Mouse (Mus musculus): ENCODE data around the gene Igsf21.

The Igsf21 gene

DNA sequence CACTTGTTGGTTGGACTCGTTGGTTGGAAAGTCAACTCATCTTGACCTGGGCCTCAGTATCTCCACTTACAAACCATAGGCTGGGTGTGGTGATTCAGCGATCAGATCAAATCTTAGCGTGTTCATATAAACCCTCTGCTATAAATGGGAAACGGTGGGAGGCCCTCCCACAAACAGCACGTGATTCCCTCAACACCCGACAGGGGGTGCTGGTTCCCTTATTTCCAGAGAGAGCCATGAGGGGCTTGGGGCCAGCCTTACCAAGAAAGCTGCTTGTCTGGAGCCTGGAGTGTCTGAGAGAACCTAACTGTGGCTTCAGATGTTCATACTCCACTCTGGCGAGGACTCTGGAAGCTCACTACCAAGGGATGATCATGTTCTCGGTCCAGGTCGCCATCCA is 106.1 kb downstream of the Igsf21 start:
- DNase-seq: no peak

DNA sequence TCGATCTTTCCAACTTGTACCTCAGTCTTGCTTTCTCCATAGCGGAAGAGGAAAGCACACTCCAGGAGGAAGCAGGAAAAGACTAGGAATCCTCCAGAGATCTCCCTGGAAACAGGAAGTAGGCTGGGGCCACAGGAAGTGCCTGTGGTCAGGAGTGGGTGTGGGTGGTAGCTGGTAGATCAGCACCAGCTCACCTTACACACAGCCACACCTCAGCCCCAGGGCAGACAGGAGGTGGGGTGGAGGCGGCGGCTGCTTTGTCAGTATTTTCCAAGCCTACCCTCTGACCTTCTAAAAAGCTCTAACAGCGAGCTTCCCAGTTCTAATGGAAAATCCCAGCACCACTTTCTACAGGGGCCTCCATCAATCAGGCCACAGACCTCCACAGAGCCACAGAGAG is 107.7 kb downstream of the Igsf21 start:
- no peak for DNase-seq

- DNase-seq: no peak
Measured at GRCm38 (mm10) chr4:140131625-140132321, 114.8 kb downstream of the Igsf21 start.

DNA sequence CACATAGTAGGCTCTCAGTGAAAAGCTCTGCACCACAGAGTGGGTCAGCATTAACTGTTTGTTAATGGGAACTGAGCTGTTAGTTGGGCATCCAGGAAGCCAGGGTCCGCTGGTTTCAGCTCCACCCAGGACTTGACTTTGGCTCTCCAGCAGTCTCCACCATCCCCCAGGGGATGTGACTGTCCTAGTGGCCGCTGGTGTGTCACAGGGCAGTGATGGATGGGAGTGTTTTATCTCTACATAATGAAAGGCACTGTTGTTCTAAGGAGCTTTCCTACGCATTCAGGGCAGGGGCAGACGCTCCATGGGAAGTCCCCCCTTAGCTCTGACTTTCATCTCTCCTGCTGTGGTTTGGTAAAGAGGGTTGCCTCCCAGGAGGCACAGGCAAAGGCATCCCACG is 115.4 kb downstream of the Igsf21 start:
- DNase-seq: no peak

- no peak for DNase-seq
Measured at GRCm38 (mm10) chr4:140129553-140130275, 116.9 kb downstream of the Igsf21 start.

DNA sequence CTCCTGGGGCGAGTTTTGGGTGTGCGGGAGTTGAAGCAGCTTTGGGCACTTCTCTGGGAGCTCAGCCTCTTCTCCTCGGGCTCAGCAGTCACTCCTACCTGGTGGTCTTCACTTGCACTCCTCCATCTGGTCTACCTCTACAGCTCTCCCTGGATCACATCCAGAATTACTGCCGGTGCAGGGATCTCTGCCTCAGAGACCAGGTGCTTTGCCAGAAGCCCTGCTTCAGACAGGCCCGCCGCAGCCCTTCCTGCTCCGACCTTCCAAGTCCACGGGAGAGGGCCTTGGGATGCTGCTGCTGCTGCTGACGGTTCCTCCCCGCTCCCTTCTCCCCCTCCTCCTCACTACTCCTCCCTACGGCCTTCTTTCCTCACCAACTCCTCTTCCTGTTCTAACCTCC is 118.5 kb downstream of the Igsf21 start:
- DNase-seq: no peak

DNA sequence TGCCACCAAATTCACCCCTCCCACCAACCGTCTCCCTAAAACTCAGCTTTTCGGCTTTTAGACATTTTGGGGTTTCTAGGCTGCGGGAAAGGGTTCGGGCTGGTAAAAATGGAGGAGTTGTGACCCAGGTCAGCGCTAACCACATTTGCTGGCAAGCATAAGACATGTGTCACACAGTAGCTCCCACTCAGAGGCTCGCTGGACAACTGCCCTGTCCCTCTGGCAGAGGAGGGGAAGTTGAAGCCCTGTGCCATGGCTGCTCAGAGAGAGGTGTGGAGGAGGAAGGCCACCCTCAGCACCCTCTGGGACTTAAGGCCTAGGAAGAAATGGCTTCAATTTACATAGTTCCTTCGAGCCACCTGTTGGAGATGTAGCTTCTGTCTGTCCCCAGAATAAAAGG is 120.8 kb downstream of the Igsf21 start:
- no peak for DNase-seq

DNA sequence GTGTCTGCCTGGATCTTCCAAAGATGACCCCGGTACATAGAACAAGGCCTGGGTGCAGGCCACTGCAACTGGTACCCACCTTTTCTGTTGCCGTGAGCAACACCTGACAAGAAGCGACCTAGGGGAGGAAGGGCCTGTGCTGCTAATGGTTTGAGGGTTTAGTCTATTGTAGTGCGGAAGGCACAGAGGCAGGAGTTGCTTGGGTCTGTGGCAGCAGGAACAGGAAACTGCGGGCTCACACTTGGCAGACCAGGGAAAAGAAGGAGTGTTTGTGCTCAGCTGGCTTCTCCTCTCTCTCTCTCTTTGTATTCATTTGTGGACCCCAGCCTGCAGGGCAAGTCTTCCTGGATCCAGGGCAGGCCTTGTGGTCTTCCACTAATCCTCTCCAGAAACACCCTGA is 124.0 kb downstream of the Igsf21 start:
- DNase-seq: no peak

DNA sequence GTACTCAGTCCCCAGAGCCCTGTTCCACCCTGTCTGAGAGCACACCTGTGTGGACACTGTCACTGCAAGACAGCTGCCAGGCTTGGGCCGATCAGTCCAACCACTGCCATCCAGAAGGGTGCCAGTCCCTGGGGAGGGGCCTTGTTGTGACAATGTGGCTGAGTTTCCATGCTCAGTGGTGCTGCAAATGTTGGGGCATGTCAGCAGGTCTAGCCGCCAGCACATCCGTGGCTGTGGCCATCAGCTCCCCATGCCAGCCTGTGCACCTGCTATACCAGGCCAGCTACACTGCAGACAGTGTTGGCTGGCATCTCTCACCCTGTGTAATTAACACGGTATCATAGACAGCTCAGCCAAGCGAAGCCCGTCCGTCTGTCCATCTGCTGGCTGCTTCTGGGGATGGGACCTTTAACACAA is 129.3 kb downstream of the Igsf21 start:
- DNase-seq: no peak

DNA sequence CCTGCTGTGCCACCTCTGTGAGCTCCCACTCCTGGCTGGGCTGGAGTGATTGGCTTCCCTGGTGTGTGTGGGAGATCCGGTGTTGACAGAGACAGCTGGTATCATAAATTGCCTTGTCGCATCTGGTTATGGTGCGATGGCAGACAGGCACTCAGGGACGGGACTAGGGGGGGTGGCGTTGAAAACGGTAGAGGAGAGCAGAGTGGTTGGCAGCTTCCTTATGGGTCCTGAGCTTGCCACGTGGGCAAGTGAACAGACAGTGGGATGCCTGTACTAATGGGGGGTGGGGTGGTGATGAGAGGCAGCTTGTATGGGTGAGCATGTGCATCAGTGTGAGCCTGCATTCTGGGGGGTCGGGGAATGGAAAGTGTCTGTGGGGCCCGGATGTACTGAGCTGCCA is 130.8 kb downstream of the Igsf21 start:
- no peak for DNase-seq

- DNase-seq: no peak
Measured at GRCm38 (mm10) chr4:140115053-140115452, 131.5 kb downstream of the Igsf21 start.

GRCm38 (mm10) chr4:140113690-140114475 is 132.7 kb downstream of the Igsf21 start:
- no peak for DNase-seq

DNA sequence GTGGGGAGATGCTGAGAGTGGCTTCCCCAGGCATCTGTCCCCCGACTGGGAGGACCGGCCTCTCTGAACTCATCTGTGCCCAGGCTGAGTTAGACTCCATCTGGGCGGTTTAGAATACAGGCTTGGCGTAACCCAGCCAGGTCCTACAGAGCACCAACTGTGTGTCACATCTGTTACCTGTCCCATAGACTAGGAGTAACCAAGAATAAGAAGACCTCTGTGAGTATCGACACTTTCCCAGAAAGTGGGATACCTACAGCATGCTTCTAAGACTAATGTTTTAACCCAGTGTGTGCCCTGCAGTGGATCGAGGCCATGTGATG is 137.0 kb downstream of the Igsf21 start:
- peak; percentile 78 for DNase-seq

- DNase-seq: no peak
Measured at GRCm38 (mm10) chr4:140108871-140109625, 137.5 kb downstream of the Igsf21 start.

DNA sequence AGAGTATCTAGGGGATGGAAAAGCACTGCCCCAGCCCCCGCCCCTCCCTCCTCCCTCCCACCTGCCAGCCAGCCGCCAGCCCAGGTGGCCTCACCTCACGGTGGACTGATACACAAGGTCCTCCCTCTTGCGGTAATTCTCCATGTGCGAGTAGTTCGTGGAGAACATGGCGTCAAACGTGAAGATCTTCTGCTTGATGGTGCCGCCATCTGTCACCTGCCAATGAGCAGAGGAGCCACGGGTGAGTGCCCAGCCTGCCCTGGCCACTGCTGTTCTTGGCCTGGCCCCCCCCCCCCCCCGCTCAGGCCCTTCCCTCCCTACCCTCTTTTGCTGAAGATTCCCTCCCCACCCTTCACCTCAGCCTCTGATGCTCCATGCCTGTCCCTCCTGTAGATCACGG is 139.4 kb downstream of the Igsf21 start:
- no peak for DNase-seq

GRCm38 (mm10) chr4:140104795-140105194 is 141.8 kb downstream of the Igsf21 start:
- DNase-seq: no peak

GRCm38 (mm10) chr4:140103341-140104027 is 143.1 kb downstream of the Igsf21 start:
- DNase-seq: no peak

GRCm38 (mm10) chr4:140102581-140103200 is 143.9 kb downstream of the Igsf21 start:
- DNase-seq: no peak

- no peak for DNase-seq
Measured at GRCm38 (mm10) chr4:140101106-140101505, 145.5 kb downstream of the Igsf21 start.

GRCm38 (mm10) chr4:140100141-140100540 is 146.4 kb downstream of the Igsf21 start:
- no peak for DNase-seq

- no peak for DNase-seq
Measured at GRCm38 (mm10) chr4:140096283-140096682, 150.3 kb downstream of the Igsf21 start.

DNA sequence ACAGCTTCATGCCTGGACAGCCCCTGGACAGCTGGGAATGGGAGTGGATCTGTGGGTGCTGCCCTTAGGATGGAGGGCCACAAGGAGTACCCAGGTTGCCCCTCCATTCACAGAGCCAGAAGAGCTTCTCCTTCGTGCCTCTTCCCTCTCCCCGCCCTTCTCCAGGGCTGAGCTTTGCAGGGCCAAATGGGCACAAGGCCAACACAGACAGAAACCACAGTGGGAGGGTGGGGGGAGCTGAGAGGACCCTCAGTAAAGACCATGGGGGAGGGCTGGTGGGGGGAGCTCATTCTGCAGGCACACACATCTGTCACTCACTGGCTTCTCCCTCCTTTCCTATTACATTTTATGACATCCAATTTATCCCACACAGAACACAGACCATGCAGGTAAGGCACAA is 151.7 kb downstream of the Igsf21 start:
- DNase-seq: no peak

All from heart, adult 11 months (tissue).